Mouse (Mus musculus): ENCODE data around the gene Nudc.

Gene Nudc

DNA sequence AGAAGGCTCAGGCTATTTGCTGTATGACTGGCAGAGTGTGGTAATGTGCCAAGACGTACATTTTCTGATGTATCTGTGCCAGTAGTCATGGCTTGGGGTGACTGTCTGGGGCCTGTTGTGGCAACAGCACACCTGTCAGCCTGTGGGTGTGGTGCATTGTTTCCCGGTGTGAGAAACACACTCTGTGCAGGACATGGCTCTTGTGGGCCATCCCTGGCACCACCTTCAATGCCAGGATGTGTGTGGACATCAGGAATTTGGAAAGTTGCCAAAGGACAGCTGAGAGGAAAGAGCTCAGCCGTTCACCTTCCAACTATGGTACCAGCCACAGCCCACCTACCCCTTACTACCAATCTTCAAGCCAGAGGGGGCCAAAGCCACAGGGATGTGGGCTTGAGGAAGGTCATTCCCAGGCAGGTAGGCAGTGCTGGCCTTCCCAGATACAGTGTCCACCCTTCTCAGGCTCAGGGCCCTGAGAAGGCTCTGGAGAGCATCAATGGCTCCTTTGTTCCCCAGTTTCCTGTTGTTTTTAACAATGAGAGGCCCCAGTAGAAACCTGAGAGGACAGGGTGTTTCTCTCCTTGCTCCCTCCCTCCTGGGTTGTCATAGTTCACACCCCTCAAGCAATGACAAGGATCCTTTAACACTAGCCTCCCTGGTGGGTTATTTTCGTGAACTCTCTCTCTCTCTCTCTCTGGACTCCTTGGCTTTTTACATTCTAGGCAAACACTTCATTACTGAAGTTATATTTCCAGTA is 56.1 kb downstream of the Nudc start:
- DNase-seq = no peak

GRCm38 (mm10) chr4:133488619-133489392 is 57.0 kb downstream of the Nudc start:
- DNase-seq = peak; percentile 72 to 82

DNA sequence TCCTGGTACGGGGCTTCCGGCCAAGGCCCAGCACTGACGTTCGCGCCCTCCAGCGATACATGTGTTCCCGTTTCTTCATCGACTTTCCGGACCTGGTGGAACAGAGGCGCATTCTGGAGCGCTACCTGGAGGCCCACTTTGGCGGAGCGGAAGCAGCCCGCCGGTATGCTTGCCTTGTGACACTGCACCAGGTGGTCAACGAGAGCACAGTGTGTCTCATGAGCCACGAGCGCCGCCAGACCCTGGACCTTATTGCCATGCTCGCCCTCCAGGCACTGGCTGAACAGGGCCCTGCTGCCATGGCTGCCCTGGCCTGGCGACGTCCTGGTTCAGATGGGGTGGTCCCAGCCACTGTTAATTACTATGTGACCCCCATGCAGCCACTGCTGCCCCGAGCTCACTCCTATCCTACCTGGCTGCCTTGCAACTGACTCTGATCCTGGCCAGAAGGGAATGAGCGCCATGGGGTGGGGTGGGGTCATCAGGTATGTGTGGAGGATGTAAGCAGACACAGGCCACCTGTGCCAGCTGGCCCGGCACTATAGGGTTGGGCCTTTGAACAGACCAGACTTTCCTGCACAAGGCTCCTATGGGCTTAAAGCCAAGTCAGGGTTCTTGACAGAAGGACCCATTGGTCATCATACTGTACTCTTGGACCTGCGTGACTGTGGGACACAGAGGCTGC is 59.0 kb downstream of the Nudc start:
- no peak for DNase-seq

- DNase-seq = no peak
Measured at GRCm38 (mm10) chr4:133485691-133486425, 59.9 kb downstream of the Nudc start.

DNA sequence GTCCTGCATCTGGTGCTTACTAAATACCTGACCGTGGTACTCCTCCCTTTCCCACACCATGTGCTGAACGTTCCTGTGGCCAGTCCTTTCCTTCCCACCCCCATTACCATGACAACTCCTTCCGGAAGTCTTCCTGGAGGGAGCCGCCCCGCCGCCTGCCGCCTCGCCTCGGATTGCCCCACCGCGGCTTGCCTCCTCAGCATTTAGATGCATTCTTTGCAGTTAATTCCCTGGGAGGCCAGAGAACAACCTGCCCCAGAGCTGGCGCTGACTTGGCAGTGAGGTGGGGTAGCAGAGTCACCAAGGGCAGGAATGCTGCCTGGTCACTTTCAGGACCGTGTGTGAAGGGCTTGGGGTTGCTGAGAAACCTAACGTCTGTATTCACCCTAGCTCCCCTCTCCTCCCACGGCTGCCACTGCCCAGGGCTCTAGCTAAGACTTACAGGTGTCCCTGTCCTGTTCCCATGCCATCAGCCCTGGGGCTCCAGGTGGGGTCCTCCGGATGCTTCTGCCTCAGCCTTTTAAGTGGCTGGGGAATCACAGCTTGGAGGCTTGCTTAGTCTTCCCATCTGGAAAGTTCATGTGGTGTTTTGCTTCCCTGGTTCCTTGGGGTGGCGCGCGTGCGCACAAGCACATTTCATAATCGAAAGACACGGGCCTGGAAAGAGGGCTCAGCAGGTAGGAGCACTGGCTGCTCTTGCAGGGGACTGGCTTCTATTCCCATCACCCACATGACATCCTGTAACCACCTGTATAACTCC is 61.4 kb downstream of the Nudc start:
- DNase-seq = peak; percentile 84 to 92
